Mouse (Mus musculus) CH12F3 (cell line): ENCODE results near the gene Car9.

Source experiments
- in situ Hi-C: fragments of 300-500 bp; cut with MboI; formaldehyde crosslinking; loops from 2 replicates; pipeline ENCODE4 v1.14.3; 2020; ENCODE audit warnings: low sequenced_read_pairs

Gene Car9

GRCm38 (mm10) chr4:43493186-43493845 is 13.4 kb upstream of the Car9 start:
- in situ Hi-C loops, result no loop called here

DNA sequence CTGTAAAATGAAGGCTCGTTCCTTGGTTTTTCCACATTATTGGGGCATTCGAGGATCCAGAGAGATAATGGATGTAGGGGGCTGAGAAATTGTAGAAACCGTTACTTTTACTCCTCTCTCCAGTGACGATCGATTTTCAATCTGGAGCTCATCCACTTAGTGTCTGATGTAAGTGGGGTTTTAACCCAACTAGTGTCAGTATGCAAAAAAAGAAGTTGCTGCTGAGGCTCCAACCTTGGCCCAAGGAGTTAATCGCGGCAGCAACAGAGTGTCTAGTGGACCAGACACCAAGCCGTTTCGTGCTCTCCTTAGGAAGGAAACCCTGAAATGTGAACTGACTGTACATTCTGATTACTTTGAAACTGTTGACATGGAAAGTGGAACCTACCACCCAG is 12.9 kb upstream of the Car9 start:
- in situ Hi-C loops, result no loop called here

GRCm38 (mm10) chr4:43496587-43496986 is 10.2 kb upstream of the Car9 start:
- in situ Hi-C loops, result no loop called here

GRCm38 (mm10) chr4:43497405-43497804 is 9.4 kb upstream of the Car9 start:
- in situ Hi-C loops, result no loop called here

- in situ Hi-C loops, result no loop called here
Observed at GRCm38 (mm10) chr4:43497946-43498345, 8.8 kb upstream of the Car9 start.

DNA sequence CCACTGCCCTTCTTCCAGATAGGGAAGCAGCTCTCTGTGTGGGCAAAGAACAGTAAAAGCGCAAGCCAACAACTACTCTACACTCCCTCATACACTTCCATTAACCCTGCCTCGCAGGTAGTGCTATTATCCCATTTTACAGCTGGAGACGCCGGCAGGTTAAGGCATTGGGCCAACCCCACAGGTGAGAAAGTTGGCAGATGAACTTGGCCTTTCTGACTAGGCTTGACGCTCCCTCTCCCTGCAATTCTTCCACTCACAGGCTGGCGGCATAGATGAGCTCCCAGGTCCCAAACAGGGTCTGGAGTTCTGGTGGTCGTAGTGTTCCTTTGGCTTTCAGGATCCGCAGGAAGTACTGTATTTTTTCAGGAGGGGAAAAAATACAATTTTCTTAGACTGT is 7.8 kb upstream of the Car9 start:
- in situ Hi-C loops, result no loop called here

GRCm38 (mm10) chr4:43499407-43500333 is 7.1 kb upstream of the Car9 start, which contains the start of gene Arhgef39:
TSS of gene Arhgef39 (minus strand) at chr4:43499695.
- in situ Hi-C loops, result no loop called here

DNA sequence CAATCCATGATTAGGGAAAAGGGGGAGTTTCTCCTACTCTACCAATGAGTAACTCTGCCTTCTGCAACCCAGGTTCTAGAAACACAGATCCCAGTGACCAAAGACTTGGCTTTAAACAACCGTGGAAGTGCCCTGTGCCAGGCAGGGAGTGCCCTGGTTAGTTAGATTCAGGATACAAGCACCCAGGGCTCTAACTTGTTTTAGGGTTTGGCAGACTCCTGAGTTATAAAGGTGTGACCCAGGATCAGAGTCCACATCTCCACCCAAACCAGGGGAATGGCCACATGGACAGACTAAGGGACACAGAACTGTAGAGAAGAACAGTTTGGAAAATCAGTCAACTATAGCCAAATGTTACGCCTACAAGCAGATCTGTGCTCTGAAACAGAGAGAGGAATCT is 3.7 kb upstream of the Car9 start:
- in situ Hi-C loops, result no loop called here

GRCm38 (mm10) chr4:43503506-43503905 is 3.3 kb upstream of the Car9 start:
- in situ Hi-C loops, result no loop called here

- in situ Hi-C loops, result no loop called here
Observed at GRCm38 (mm10) chr4:43504269-43504668, 2.5 kb upstream of the Car9 start.

DNA sequence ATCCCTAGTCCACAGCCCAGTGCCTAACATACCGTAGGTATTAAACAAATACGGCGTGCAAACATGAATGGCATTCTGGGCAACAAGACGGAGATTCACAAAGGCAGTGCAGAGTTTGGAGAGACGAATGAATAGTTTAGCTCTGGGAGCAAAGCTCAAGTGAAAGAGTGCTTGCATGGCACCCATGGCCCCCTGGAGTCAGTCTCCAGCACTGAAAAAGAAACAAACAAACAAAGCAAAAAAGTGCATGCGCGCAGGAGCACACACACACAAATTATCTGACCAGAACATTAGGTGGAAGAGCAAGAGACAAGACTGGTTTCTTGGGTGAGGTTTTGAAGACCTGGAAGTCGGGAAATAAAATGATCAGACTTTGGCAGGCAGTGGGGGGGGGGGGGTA is 692 bp upstream of the Car9 start:
- in situ Hi-C loops, result no loop called here

GRCm38 (mm10) chr4:43507938-43508665 is 1.3 kb downstream of the Car9 start:
- in situ Hi-C loops, result no loop called here

- in situ Hi-C loops, result no loop called here
Observed at GRCm38 (mm10) chr4:43508666-43508997, 1.9 kb downstream of the Car9 start.

GRCm38 (mm10) chr4:43509109-43509508 is 2.3 kb downstream of the Car9 start:
- in situ Hi-C loops, result no loop called here

- in situ Hi-C loops, result no loop called here
Observed at GRCm38 (mm10) chr4:43511675-43512454, 5.1 kb downstream of the Car9 start.

DNA sequence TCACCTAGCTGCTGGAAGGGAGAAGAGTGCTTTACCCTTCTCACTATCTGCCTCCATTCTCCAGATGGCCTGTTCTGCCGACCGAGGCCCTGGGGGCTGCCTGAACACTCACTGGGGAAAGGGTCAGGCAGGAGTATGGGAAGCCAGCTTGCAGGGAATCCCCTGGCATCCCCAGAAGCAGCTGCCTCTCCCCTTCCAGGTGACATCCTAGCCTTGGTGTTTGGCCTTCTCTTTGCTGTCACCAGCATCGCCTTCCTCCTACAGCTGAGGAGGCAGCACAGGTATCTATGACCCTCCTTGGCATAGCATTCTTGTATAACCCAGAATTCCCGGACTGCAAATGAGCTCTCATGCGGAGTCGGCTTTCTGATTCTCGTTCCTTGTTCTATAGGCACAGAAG is 5.9 kb downstream of the Car9 start:
- in situ Hi-C loops, result no loop called here

GRCm38 (mm10) chr4:43513300-43513699 is 6.5 kb downstream of the Car9 start:
- in situ Hi-C loops, result no loop called here

GRCm38 (mm10) chr4:43513791-43514190 is 7.0 kb downstream of the Car9 start:
- in situ Hi-C loops, result no loop called here

- in situ Hi-C loops, result no loop called here
Observed at GRCm38 (mm10) chr4:43515764-43516708, 9.3 kb downstream of the Car9 start.

DNA sequence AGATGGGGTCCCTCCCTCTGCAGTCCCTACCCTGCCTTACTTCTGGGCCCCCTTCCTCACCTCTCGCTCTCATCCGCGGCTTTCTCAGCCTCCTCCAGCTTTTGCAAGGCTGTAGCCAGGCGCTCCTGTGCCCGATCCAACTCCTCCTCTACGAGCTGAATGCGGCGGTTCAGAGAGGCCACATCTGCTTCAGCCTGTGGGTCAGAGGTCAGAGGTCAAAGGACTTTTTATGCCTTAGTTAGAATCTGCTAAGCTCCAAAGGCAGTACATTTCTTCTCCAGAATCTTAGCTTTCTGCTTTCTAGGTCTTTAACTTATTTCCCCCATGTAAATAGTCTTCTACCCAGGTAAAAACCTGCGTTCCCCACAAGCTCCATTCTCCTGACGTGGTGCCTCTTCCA is 12.8 kb downstream of the Car9 start:
- in situ Hi-C loops, result no loop called here
